Mouse (Mus musculus): ENCODE results near the gene Ctnna2. TPM values are rescaled to one million over a fixed set of nuclear protein-coding genes. Genes with fewer than 3 reads are reported as not detected.

Gene Ctnna2
- polyA plus RNA-seq, 1 experiment from 2014 or later: 4.9 TPM

DNA sequence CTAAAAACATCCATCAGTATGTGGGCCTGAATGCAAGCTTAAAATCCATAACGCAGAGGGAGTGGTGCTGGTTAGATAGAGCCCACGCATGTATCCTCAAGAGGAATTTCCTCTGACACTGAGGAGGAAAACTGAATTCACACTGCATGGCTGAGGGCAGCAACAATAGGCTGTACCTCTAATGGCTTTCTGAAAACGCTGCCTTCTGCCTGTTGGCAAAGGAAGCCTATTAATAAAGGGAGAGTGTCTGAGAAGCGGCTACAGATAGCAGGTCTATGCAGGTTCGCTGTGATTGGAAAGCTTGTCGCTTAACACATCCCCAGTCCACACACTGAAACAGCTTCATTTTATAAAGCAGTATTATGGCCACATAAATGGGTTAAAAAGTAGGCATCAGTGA, 688.1 kb downstream of the Ctnna2 start:
- H3K27ac ChIP-seq (ENCODE audit: low read length): no peak overlapping the region
- H3K36me3 ChIP-seq (ENCODE audit: control insufficient read depth, insufficient read depth, low read length): no peaks in the 10 kb centered on the region
- no peaks in the 10 kb centered on the region for H3K4me1 ChIP-seq (ENCODE audit: control insufficient read depth, insufficient read depth, low read length)
- no peaks in the 10 kb centered on the region for H3K9me3 ChIP-seq (ENCODE audit: control insufficient read depth, low read length)
- no peak overlapping the region for H3K4me3 ChIP-seq (ENCODE audit: low read length)
- H3K4me2 ChIP-seq (ENCODE audit: low read depth, low read length): no peak overlapping the region
- H3K27me3 ChIP-seq (replicated peaks; ENCODE audit: control insufficient read depth, insufficient read depth, low read length): no peaks in the 10 kb centered on the region
- WGBS: 69% methylated on average over 6 of the region's 6 CpGs
- no peak overlapping the region for H3K9ac ChIP-seq (ENCODE audit: low read depth, low read length)
- no peak for ATAC-seq

DNA sequence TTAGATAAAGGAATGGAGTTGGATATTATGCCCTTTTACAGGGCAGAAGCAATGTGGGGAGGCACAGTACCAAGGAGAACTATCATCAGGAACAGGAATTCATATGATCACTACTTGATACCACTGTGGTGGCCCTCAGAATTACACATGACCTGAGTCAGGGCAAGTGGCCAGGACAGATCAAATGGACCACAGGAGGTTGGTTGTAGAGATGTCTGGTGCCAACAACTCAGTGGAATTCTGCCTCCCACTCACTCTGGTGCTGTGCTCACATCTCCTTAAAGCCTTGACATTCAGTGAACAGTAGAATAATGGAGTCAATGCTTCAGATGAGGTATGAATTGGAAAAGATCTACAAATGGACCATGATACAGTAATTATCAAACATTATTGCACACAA, 691.1 kb downstream of the Ctnna2 start:
- ATAC-seq: no peak
- Histone ChIP-seq H3K27ac (ENCODE audit: low read length) (no peak overlapping the region), H3K4me2 (ENCODE audit: low read depth, low read length) (no peak overlapping the region), H3K4me3 (ENCODE audit: low read length) (no peak overlapping the region), H3K9me3 (ENCODE audit: control insufficient read depth, low read length) (no peaks in the 10 kb centered on the region), H3K36me3 (ENCODE audit: control insufficient read depth, insufficient read depth, low read length) (no peaks in the 10 kb centered on the region), H3K9ac (ENCODE audit: low read depth, low read length) (no peak overlapping the region), H3K27me3 (replicated peaks; ENCODE audit: control insufficient read depth, insufficient read depth, low read length) (no peaks in the 10 kb centered on the region), H3K4me1 (ENCODE audit: control insufficient read depth, insufficient read depth, low read length) (no peaks in the 10 kb centered on the region)

DNA sequence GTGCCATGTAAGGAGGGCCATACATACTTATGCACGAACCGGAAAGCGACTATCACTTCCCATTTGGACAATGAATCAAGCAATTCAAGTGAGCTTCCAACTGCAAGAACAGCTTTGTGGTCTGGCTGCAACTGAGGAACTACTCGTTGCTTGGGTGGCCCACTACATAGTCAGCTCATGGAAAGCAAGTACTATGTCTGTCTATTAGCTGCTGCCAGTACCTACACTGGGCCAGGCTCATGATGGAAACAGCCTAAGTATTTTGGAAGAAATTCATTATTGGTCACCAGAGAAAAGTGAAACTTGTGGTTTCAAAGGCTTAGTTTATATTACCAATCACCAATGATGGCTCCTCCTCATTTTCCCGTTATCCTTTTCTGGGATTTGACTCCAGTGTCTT, 693.2 kb downstream of the Ctnna2 start:
- Histone ChIP-seq H3K4me1 (ENCODE audit: control insufficient read depth, insufficient read depth, low read length) (no peaks in the 10 kb centered on the region), H3K9ac (ENCODE audit: low read depth, low read length) (no peak overlapping the region), H3K4me2 (ENCODE audit: low read depth, low read length) (no peak overlapping the region), H3K9me3 (ENCODE audit: control insufficient read depth, low read length) (no peaks in the 10 kb centered on the region), H3K36me3 (ENCODE audit: control insufficient read depth, insufficient read depth, low read length) (no peaks in the 10 kb centered on the region), H3K27ac (ENCODE audit: low read length) (no peak overlapping the region), H3K4me3 (ENCODE audit: low read length) (no peak overlapping the region), H3K27me3 (replicated peaks; ENCODE audit: control insufficient read depth, insufficient read depth, low read length) (no peaks in the 10 kb centered on the region)
- WGBS: 84% methylated on average over 5 of the region's 5 CpGs
- ATAC-seq: no peak

DNA sequence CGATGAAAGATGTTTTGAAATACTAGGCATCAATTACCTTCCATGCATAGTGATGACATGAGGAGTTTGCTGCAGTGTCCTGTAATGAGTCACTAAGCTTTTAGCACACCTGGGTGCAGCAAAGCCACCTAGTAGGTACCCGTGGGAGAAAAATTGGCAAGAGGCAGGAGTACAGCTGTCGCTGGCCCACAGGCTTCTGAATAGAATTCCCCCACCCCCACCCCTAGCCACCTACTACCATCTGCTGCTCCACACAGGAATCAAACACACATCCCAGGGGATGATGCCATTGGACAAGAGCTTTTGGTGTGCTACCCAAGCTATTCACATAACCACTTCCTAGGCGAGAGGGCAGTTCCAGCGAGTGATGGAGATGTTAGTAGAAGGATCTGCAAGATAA, 700.7 kb downstream of the Ctnna2 start:
- Histone ChIP-seq H3K9me3 (ENCODE audit: control insufficient read depth, low read length) (no peaks in the 10 kb centered on the region), H3K4me3 (ENCODE audit: low read length) (no peak overlapping the region), H3K27ac (ENCODE audit: low read length) (no peak overlapping the region), H3K27me3 (replicated peaks; ENCODE audit: control insufficient read depth, insufficient read depth, low read length) (no peaks in the 10 kb centered on the region), H3K4me2 (ENCODE audit: low read depth, low read length) (no peak overlapping the region), H3K9ac (ENCODE audit: low read depth, low read length) (no peak overlapping the region), H3K36me3 (ENCODE audit: control insufficient read depth, insufficient read depth, low read length) (no peaks in the 10 kb centered on the region), H3K4me1 (ENCODE audit: control insufficient read depth, insufficient read depth, low read length) (no peaks in the 10 kb centered on the region)
- WGBS: 83% methylated on average over 5 of the region's 5 CpGs
- no peak for ATAC-seq

DNA sequence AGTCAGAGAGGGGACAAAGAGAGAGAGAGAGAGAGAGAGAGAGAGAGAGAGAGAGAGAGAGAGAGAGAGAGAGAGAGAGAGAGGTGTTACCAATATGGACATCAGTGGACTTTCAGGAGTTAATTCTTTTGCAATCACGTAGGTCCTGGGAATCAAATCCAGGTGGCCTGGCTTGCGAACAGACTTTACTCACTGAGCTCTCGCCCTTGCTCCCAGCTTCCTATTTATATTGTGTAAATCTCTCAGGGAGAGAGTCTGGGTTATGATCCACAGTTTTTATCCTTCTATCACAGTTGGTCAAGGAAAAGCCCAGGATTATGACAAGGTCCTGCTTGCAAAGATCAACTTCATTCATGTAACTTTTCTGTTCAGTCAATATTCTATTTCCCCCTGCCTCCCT, 714.3 kb downstream of the Ctnna2 start:
- Histone ChIP-seq H3K36me3 (ENCODE audit: control insufficient read depth, insufficient read depth, low read length) (no peaks in the 10 kb centered on the region), H3K9ac (ENCODE audit: low read depth, low read length) (no peak overlapping the region), H3K27ac (ENCODE audit: low read length) (no peak overlapping the region), H3K4me3 (ENCODE audit: low read length) (no peak overlapping the region), H3K4me1 (ENCODE audit: control insufficient read depth, insufficient read depth, low read length) (no peaks in the 10 kb centered on the region), H3K9me3 (ENCODE audit: control insufficient read depth, low read length) (no peaks in the 10 kb centered on the region), H3K4me2 (ENCODE audit: low read depth, low read length) (no peak overlapping the region), H3K27me3 (replicated peaks; ENCODE audit: control insufficient read depth, insufficient read depth, low read length) (no peaks in the 10 kb centered on the region)
- 44% methylated on average over 3 of the region's 3 CpGs for WGBS
- ATAC-seq: no peak

DNA sequence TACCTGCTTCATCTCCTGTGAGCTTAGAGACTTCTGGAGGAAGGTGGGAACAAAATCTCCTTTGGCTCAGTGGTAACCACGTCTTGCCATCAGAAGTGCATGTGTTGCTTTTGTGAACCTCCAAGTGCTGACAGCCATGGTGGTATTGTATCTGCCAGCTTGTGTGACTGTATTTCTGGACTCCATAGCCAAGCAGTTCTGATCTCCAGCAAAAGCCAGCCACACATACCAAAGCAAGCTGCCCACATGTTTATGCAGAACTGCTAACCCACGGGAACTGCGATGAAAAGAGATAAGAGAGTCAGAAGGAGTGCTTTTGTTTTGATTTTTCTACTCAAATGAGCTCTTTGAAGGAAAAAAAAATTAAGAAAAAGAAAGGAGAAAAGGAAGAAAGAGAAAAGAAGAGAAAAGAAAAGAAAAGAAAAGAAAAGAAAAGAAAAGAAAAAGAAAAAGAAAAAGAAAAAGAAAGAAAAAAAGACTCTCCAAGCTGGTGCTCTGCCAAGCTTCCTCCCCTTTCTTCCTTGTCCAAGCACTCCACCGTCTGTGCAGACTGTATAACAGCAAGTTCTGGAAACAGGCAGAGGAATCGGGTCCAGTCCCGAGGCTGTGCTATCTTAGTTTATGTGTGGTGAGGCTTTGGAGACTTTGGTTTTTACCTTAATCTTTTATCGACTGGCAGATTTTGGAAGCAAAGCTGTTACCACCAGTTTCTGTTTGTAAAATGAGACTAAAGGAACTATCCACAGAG, 722.0 kb downstream of the Ctnna2 start:
- no peak for ATAC-seq
- WGBS: 37% methylated on average over 7 of the region's 7 CpGs
- no peak overlapping the region for H3K4me2 ChIP-seq (ENCODE audit: low read depth, low read length)
- no peaks in the 10 kb centered on the region for H3K9me3 ChIP-seq (ENCODE audit: control insufficient read depth, low read length)
- no peak overlapping the region for H3K27ac ChIP-seq (ENCODE audit: low read length)
- H3K4me3 ChIP-seq (ENCODE audit: low read length): no peak overlapping the region
- no peaks in the 10 kb centered on the region for H3K36me3 ChIP-seq (ENCODE audit: control insufficient read depth, insufficient read depth, low read length)
- no peaks in the 10 kb centered on the region for H3K4me1 ChIP-seq (ENCODE audit: control insufficient read depth, insufficient read depth, low read length)
- no peak overlapping the region for H3K9ac ChIP-seq (ENCODE audit: low read depth, low read length)
- H3K27me3 ChIP-seq (replicated peaks; ENCODE audit: control insufficient read depth, insufficient read depth, low read length): no peaks in the 10 kb centered on the region

DNA sequence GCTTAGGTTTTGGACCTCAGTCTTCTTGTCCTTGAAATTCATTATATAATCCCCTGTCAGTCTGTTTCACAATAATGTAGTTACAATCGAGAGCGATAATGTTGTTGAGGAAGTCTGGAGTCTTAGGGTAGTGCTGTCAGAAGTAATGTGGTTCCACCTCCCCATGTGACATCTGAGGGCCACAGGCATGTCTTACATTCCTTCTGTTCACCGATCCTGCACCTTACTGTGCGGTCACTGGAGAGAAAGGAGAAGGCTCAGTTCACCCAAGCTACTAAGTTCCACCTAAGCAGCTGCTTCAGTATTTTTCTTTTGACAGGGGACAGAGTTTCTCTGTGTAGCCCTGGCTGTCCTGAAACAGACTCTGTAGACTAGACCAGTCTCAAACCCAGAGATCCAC, 723.2 kb downstream of the Ctnna2 start:
- H3K9me3 ChIP-seq (ENCODE audit: control insufficient read depth, low read length): no peaks in the 10 kb centered on the region
- H3K27ac ChIP-seq (ENCODE audit: low read length): no peak overlapping the region
- H3K27me3 ChIP-seq (replicated peaks; ENCODE audit: control insufficient read depth, insufficient read depth, low read length): no peaks in the 10 kb centered on the region
- no peak for ATAC-seq
- H3K4me2 ChIP-seq (ENCODE audit: low read depth, low read length): no peak overlapping the region
- H3K36me3 ChIP-seq (ENCODE audit: control insufficient read depth, insufficient read depth, low read length): no peaks in the 10 kb centered on the region
- no peak overlapping the region for H3K9ac ChIP-seq (ENCODE audit: low read depth, low read length)
- WGBS: 94% methylated on average over 4 of the region's 4 CpGs
- no peaks in the 10 kb centered on the region for H3K4me1 ChIP-seq (ENCODE audit: control insufficient read depth, insufficient read depth, low read length)
- H3K4me3 ChIP-seq (ENCODE audit: low read length): no peak overlapping the region

DNA sequence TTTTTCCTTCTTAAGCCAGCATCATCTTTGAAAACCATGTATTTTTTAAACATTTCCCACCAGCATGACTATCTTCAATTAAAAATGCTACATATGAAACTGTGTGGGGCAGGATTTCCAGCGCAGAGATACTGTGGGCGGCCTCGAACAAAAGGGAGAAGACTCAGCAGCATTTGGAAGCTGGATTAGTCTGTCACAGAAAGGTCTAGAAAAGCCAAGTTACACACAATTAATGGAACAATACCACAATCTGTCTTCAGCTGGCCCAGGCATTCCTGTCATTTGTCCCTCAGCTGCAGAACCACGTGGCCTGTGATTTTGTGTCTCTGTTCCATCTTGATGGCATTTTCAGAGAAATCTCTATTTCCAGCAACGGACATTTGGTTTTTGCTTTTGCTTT, 726.0 kb downstream of the Ctnna2 start:
- H3K9me3 ChIP-seq (ENCODE audit: control insufficient read depth, low read length): no peaks in the 10 kb centered on the region
- no peak overlapping the region for H3K27ac ChIP-seq (ENCODE audit: low read length)
- no peaks in the 10 kb centered on the region for H3K27me3 ChIP-seq (replicated peaks; ENCODE audit: control insufficient read depth, insufficient read depth, low read length)
- 80% methylated on average over 5 of the region's 5 CpGs for WGBS
- H3K9ac ChIP-seq (ENCODE audit: low read depth, low read length): no peak overlapping the region
- H3K4me3 ChIP-seq (ENCODE audit: low read length): no peak overlapping the region
- no peaks in the 10 kb centered on the region for H3K4me1 ChIP-seq (ENCODE audit: control insufficient read depth, insufficient read depth, low read length)
- no peak overlapping the region for H3K4me2 ChIP-seq (ENCODE audit: low read depth, low read length)
- no peaks in the 10 kb centered on the region for H3K36me3 ChIP-seq (ENCODE audit: control insufficient read depth, insufficient read depth, low read length)
- no peak for ATAC-seq

DNA sequence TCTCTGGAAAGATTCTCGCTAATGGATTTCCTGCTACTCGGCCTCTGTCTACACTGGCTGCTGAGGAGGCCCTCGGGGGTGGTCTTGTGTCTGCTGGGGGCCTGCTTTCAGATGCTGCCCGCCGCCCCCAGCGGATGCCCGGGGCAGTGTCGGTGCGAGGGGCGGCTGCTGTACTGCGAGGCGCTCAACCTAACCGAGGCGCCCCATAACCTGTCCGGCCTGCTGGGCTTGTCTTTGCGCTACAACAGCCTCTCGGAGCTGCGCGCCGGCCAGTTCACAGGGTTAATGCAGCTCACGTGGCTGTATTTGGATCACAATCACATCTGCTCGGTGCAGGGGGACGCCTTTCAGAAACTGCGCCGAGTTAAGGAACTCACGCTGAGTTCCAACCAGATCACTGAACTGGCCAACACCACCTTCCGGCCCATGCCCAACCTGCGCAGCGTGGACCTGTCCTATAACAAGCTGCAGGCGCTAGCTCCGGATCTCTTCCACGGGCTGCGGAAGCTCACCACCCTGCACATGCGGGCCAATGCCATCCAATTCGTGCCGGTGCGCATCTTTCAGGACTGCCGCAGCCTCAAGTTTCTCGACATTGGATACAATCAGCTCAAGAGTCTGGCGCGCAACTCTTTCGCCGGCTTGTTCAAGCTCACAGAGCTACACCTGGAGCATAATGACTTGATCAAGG, 735.8 kb downstream of the Ctnna2 start:
- peaks cover 11% of the 10 kb centered on the region for H3K4me1 ChIP-seq (ENCODE audit: control insufficient read depth, insufficient read depth, low read length)
- no peaks in the 10 kb centered on the region for H3K9me3 ChIP-seq (ENCODE audit: control insufficient read depth, low read length)
- peak overlapping the region; percentile 90 for H3K4me2 ChIP-seq (ENCODE audit: low read depth, low read length)
- H3K9ac ChIP-seq (ENCODE audit: low read depth, low read length): peak overlapping the region; percentile 10; the same call in 1 of the 2 replicates
- WGBS: under 1% methylated on average over 43 of the region's 43 CpGs
- H3K27me3 ChIP-seq (replicated peaks; ENCODE audit: control insufficient read depth, insufficient read depth, low read length): peaks cover 29% of the 10 kb centered on the region
- ATAC-seq: peak; percentile 66
- H3K36me3 ChIP-seq (ENCODE audit: control insufficient read depth, insufficient read depth, low read length): no peaks in the 10 kb centered on the region
- peak overlapping the region; percentile 53 for H3K4me3 ChIP-seq (ENCODE audit: low read length)
- H3K27ac ChIP-seq (ENCODE audit: low read length): no peak overlapping the region

Measured in intestine, embryonic 16.5 days (tissue).